ENCODE assay signal across 8 mouse cellular contexts in genomic region chr10:99460847-99461445, GRCm38 (mm10).
DNase-seq lines count a peak whose midpoint lies in the region; ATAC-seq and TF ChIP-seq lines count a peak whose summit lies in the region.

No protein-coding gene starts in this region.

- peak overlapping the region; percentile 97 for H3K4me2 ChIP-seq in CH12.LX (ENCODE audit: insufficient read depth, low read depth, poor library complexity, severe bottlenecking)
- H3K4me2 ChIP-seq in hindbrain, embryonic 16.5 days (ENCODE audit: low read length) = peak overlapping the region; percentile 64
- H3K4me2 ChIP-seq in liver, embryonic 11.5 days = peak overlapping the region; percentile 79
- peak overlapping the region; percentile 58 for H3K4me2 ChIP-seq in midbrain, postnatal 0 days (ENCODE audit: low read depth, low read length, poor library complexity, severe bottlenecking)

- no peaks in the 10 kb centered on the region for H3K36me3 ChIP-seq in CH12.LX (replicated peaks in 1 of 2; ENCODE audit: control insufficient read depth in 1 of 2, insufficient read depth in 1 of 2, low read length in 1 of 2)
- no peaks in the 10 kb centered on the region for H3K36me3 ChIP-seq in hindbrain, embryonic 16.5 days (ENCODE audit: control insufficient read depth, insufficient read depth, low read length)
- no peaks in the 10 kb centered on the region for H3K36me3 ChIP-seq in liver, embryonic 11.5 days (ENCODE audit: control insufficient read depth, insufficient read depth, low read length)
- no peaks in the 10 kb centered on the region for H3K36me3 ChIP-seq in midbrain, postnatal 0 days (ENCODE audit: insufficient read depth, low read length)

- H3K27me3 ChIP-seq in CH12.LX (replicated peaks) = no peaks in the 10 kb centered on the region
- H3K27me3 ChIP-seq in hindbrain, embryonic 16.5 days (replicated peaks; ENCODE audit: control insufficient read depth, insufficient read depth, low read length) = no peaks in the 10 kb centered on the region
- H3K27me3 ChIP-seq in liver, embryonic 11.5 days (replicated peaks; ENCODE audit: control insufficient read depth, insufficient read depth, low read length) = no peaks in the 10 kb centered on the region
- H3K27me3 ChIP-seq in midbrain, postnatal 0 days (ENCODE audit: insufficient read depth, low read length) = no peaks in the 10 kb centered on the region

- TF ChIP-seq RAD21 in CH12.LX (IDR thresholded peaks at IDR 0.05; ENCODE audit: low read depth, low read length) = no peak

- H3K9me3 ChIP-seq in CH12.LX (replicated peaks; ENCODE audit: low read length) = no peaks in the 10 kb centered on the region
- H3K9me3 ChIP-seq in hindbrain, embryonic 16.5 days (ENCODE audit: control insufficient read depth, low read length) = no peaks in the 10 kb centered on the region
- H3K9me3 ChIP-seq in liver, embryonic 11.5 days (ENCODE audit: control insufficient read depth, low read length) = no peaks in the 10 kb centered on the region
- no peaks in the 10 kb centered on the region for H3K9me3 ChIP-seq in midbrain, postnatal 0 days (ENCODE audit: low read length)

- H3K4me1 ChIP-seq in CH12.LX (ENCODE audit: control insufficient read depth in 1 of 2, insufficient read depth in 2 of 2) = peaks cover 2 to 22% of the 10 kb centered on the region in 2 experiments; a peak in 3 of 4 replicates
- H3K4me1 ChIP-seq in bone marrow, adult 2 months (ENCODE audit: control insufficient read depth, insufficient read depth, low read length) = peaks cover 5% of the 10 kb centered on the region; the same call in 1 of the 2 replicates
- H3K4me1 ChIP-seq in hindbrain, embryonic 16.5 days (ENCODE audit: control insufficient read depth, insufficient read depth, low read depth, low read length) = no peaks in the 10 kb centered on the region
- peaks cover 8% of the 10 kb centered on the region for H3K4me1 ChIP-seq in liver, embryonic 11.5 days (replicated peaks; ENCODE audit: control insufficient read depth, insufficient read depth, low read length)
- H3K4me1 ChIP-seq in midbrain, postnatal 0 days (ENCODE audit: insufficient read depth, low read length) = no peaks in the 10 kb centered on the region

- DNase-seq in CH12.LX (ENCODE audit: extremely low read depth) = peak; percentile 52
- peak; percentile 40 for DNase-seq in gastrocnemius, adult 2 months
- peak; percentile 64 for DNase-seq in liver, embryonic 11.5 days (ENCODE audit: low spot score)
- DNase-seq in midbrain, postnatal 0 days (ENCODE audit: low spot score) = no peak
- DNase-seq in thymus, postnatal 0 days (ENCODE audit: low spot score) = peak; percentile 52
- DNase-seq in left cerebral cortex, adult 8-10 months (ENCODE audit: low spot score in 2 of 2) = no peak

- no peak for TF ChIP-seq CTCF in CH12.LX (conservative IDR thresholded peaks at IDR 0.05 in 1 of 2, IDR thresholded peaks at IDR 0.05 in 1 of 2; ENCODE audit: low read depth in 2 of 2, low read length in 2 of 2)
- no peak for TF ChIP-seq CTCF in bone marrow, adult 2 months (IDR thresholded peaks at IDR 0.05; ENCODE audit: control insufficient read depth, insufficient read depth, low read length)
- TF ChIP-seq CTCF in gastrocnemius, adult 2 months (IDR thresholded peaks at IDR 0.05) = no peak
- no peak for TF ChIP-seq CTCF in midbrain, postnatal 0 days (IDR thresholded peaks at IDR 0.05)

- intact Hi-C loops in gastrocnemius, adult 2 months (cut with DNase I) = loop anchor here (2.0 to 10.0 kb wide), 3 partner anchors 114 to 266 kb away; no protein-coding TSS in a partner anchor

- dilution Hi-C loops in CH12.LX (cut with MboI; ENCODE audit: extremely low pct_ligation_motif_present, extremely low pct_unique_long_range_greater_than_20kb, low sequenced_read_pairs) = no loop called here

- H3K9ac ChIP-seq in CH12.LX (ENCODE audit: insufficient read depth, low read depth) = peak overlapping the region; percentile 34
- H3K9ac ChIP-seq in hindbrain, embryonic 16.5 days (ENCODE audit: low read depth, low read length) = peak overlapping the region; percentile 25
- H3K9ac ChIP-seq in liver, embryonic 11.5 days (ENCODE audit: low read depth, low read length) = peak overlapping the region; percentile 46
- peak overlapping the region; percentile 42; the same call in 1 of the 2 replicates for H3K9ac ChIP-seq in midbrain, postnatal 0 days (replicated peaks; ENCODE audit: low read length, poor library complexity, severe bottlenecking)

- no peak overlapping the region for H3K27ac ChIP-seq in CH12.LX (ENCODE audit: insufficient read depth, low read depth)
- peak overlapping the region; percentile 94 for H3K27ac ChIP-seq in bone marrow, adult 2 months (ENCODE audit: control insufficient read depth, insufficient read depth, low read depth, low read length, poor library complexity)
- H3K27ac ChIP-seq in gastrocnemius, adult 2 months = peak overlapping the region; percentile 86
- H3K27ac ChIP-seq in hindbrain, embryonic 16.5 days (ENCODE audit: low read depth, low read length) = peak overlapping the region; percentile 4; the same call in 1 of the 2 replicates
- H3K27ac ChIP-seq in liver, embryonic 11.5 days (ENCODE audit: low read depth, low read length) = peak overlapping the region; percentile 43; the same call in 1 of the 2 replicates
- H3K27ac ChIP-seq in midbrain, postnatal 0 days (ENCODE audit: low read depth, low read length) = no peak overlapping the region

- H3K79me2 ChIP-seq in CH12.LX (replicated peaks; ENCODE audit: control insufficient read depth, extremely low read depth, insufficient read depth, poor library complexity, severe bottlenecking) = no peaks in the 10 kb centered on the region

- under 1% methylated on average over 17 of the region's 17 CpGs for WGBS in bone marrow, adult 2 months
- 3% methylated on average over 17 of the region's 17 CpGs for WGBS in hindbrain, embryonic 16.5 days
- 2% methylated on average over 17 of the region's 17 CpGs for WGBS in liver, embryonic 11.5 days
- 3% methylated on average over 17 of the region's 17 CpGs for WGBS in midbrain, postnatal 0 days

- TF ChIP-seq POLR2A in CH12.LX (IDR thresholded peaks at IDR 0.05; ENCODE audit: low read depth, low read length) = no peak
- no peak for TF ChIP-seq POLR2A in bone marrow, adult 2 months (IDR thresholded peaks at IDR 0.05; ENCODE audit: borderline replicate concordance, control insufficient read depth, low read depth, low read length)

- ATAC-seq in hindbrain, embryonic 16.5 days = peak; percentile 28; the same call in 1 of the 2 replicates
- peak; percentile 56 for ATAC-seq in liver, embryonic 11.5 days (replicated peaks; ENCODE audit: low FRiP score)
- peak; percentile 47; the same call in 1 of the 2 replicates for ATAC-seq in midbrain, postnatal 0 days (ENCODE audit: low FRiP score)

- peak overlapping the region; percentile 6 to 45 (median 22) for H3K4me3 ChIP-seq in CH12.LX (replicated peaks in 1 of 3; ENCODE audit: low read depth in 2 of 3, low read length in 2 of 3, poor library complexity in 1 of 3)
- H3K4me3 ChIP-seq in bone marrow, adult 2 months (replicated peaks; ENCODE audit: control insufficient read depth, low read depth, low read length) = peak overlapping the region; percentile 52
- peak overlapping the region; percentile 68 for H3K4me3 ChIP-seq in gastrocnemius, adult 2 months
- peak overlapping the region; percentile 33 for H3K4me3 ChIP-seq in hindbrain, embryonic 16.5 days (ENCODE audit: low read length)
- peak overlapping the region; percentile 41 for H3K4me3 ChIP-seq in liver, embryonic 11.5 days (ENCODE audit: low read depth, low read length)
- H3K4me3 ChIP-seq in midbrain, postnatal 0 days (ENCODE audit: low read depth, low read length) = peak overlapping the region; percentile 34

- 0 out of 2 replicates have a peak, but pooled peaks have one; percentile 8 for TF ChIP-seq EP300 in CH12.LX (IDR thresholded peaks at IDR 0.05; ENCODE audit: low read length)

- in situ Hi-C loops in CH12.LX (cut with MboI; ENCODE audit: low pct_ligation_motif_present, low pct_unique_long_range_greater_than_20kb, low sequenced_read_pairs) = loop anchor here (25.0 kb wide), 1 partner anchor 274 kb away; no protein-coding TSS in a partner anchor

TF ChIP-seq in CH12.LX, 34 proteins besides CTCF, POLR2A, EP300 and RAD21:
- peak; percentile 46 for TF ChIP-seq BHLHE40 (IDR thresholded peaks at IDR 0.05; ENCODE audit: low read depth, low read length)
- TF ChIP-seq USF1 (IDR thresholded peaks at IDR 0.05; ENCODE audit: low read depth, low read length) = peak; percentile 36; the same call in 1 of the 2 replicates
- TF ChIP-seq TBP (conservative IDR thresholded peaks at IDR 0.05; ENCODE audit: low read depth, low read length) = no peak
- no peak for TF ChIP-seq CHD1 (IDR thresholded peaks at IDR 0.05; ENCODE audit: low read depth, low read length)
- TF ChIP-seq USF2 (conservative IDR thresholded peaks at IDR 0.05; ENCODE audit: low read depth, low read length) = no peak
- TF ChIP-seq ZNF384 (IDR thresholded peaks at IDR 0.05; ENCODE audit: low read depth, low read length) = 0 out of 2 replicates have a peak, but pooled peaks have one; percentile 15
- no peak for TF ChIP-seq PAX5 (IDR thresholded peaks at IDR 0.05; ENCODE audit: low read length)
- TF ChIP-seq MAX (IDR thresholded peaks at IDR 0.05; ENCODE audit: low read length) = no peak; the same call in 1 of the 2 replicates
- no peak for TF ChIP-seq NRF1 (IDR thresholded peaks at IDR 0.05; ENCODE audit: low read depth, low read length)
- TF ChIP-seq GABPA (IDR thresholded peaks at IDR 0.05; ENCODE audit: insufficient replicate concordance, low read depth, low read length) = no peak
- no peak for TF ChIP-seq TCF12 (IDR thresholded peaks at IDR 0.05; ENCODE audit: low read depth, low read length)
- no peak for TF ChIP-seq MAZ (IDR thresholded peaks at IDR 0.05; ENCODE audit: low read depth, low read length)
- no peak for TF ChIP-seq ZC3H11A (IDR thresholded peaks at IDR 0.05; ENCODE audit: low read depth, low read length)
- no peak for TF ChIP-seq POLR2AphosphoS2 (IDR thresholded peaks at IDR 0.05; ENCODE audit: low read depth, low read length)
- no peak for TF ChIP-seq MYC (IDR thresholded peaks at IDR 0.05; ENCODE audit: low read depth, low read length)
- no peak for TF ChIP-seq MXI1 (IDR thresholded peaks at IDR 0.05; ENCODE audit: low read depth, low read length)
TF ChIP-seq in CH12.LX: peak in this region for 3.

Comparison
In these comparisons a context has a peak if more than half of its experiments do, and no peak if none do; other contexts are left out.
1. DNase-seq: peak in CH12.LX (single experiment), gastrocnemius, adult 2 months (single experiment), liver, embryonic 11.5 days (single experiment) and thymus, postnatal 0 days (single experiment); none in midbrain, postnatal 0 days (single experiment) and left cerebral cortex, adult 8-10 months (0 of 2).
2. H3K27ac ChIP-seq: peak in bone marrow, adult 2 months (single experiment), gastrocnemius, adult 2 months (single experiment), hindbrain, embryonic 16.5 days (single experiment) and liver, embryonic 11.5 days (single experiment); none in CH12.LX (single experiment) and midbrain, postnatal 0 days (single experiment).
3. Peak in every context shown above with its lines, with median percentiles within 50 percentile points of each other: H3K4me2 ChIP-seq, H3K4me3 ChIP-seq, H3K9ac ChIP-seq and ATAC-seq.